Mouse (Mus musculus): Measurements from ENCODE around the gene Zfp148. TPM values are rescaled to one million over a fixed set of nuclear protein-coding genes. Genes with fewer than 3 reads are reported as not detected.

Gene Zfp148
- polyA plus RNA-seq (2014; fragmentation: Illumina TruSeq; extraction: RNeasy Lipid Tissue Mini Kit (QIAGEN cat#74804); ENCODE audit: insufficient read depth, low read depth, low replicate concordance), result 8.0 TPM

GRCm38 (mm10) chr16:33379944-33380881 is at the start of gene Zfp148:
Zfp148 (plus strand) TSS chr16:33380836.

GRCm38 (mm10) chr16:33516807-33517565 is 136.3 kb downstream of the Zfp148 start, which contains the start of gene Slc12a8:
Slc12a8 (plus strand) TSS chr16:33517328.

Other genes starting within 250 kb of the Zfp148 start
- gene Osbpl11, start 195.8 kb upstream of the Zfp148 start, polyA plus RNA-seq (2014; fragmentation: Illumina TruSeq; extraction: RNeasy Lipid Tissue Mini Kit (QIAGEN cat#74804); ENCODE audit: insufficient read depth, low read depth, low replicate concordance), result 6.7 TPM
- 45.3 TPM for gene Snx4, start 129.4 kb upstream of the Zfp148 start, polyA plus RNA-seq (2014; fragmentation: Illumina TruSeq; extraction: RNeasy Lipid Tissue Mini Kit (QIAGEN cat#74804); ENCODE audit: insufficient read depth, low read depth, low replicate concordance)
- 0.51 TPM for gene Slc12a8, start 136.5 kb downstream of the Zfp148 start, polyA plus RNA-seq (2014; fragmentation: Illumina TruSeq; extraction: RNeasy Lipid Tissue Mini Kit (QIAGEN cat#74804); ENCODE audit: insufficient read depth, low read depth, low replicate concordance)

Data from lung, adult 10 weeks (tissue).